Mouse (Mus musculus): Measurements from ENCODE around the gene Etnk1.

- TF ChIP-seq GATA1 (IDR thresholded peaks at IDR 0.05; ENCODE audit: low read length) (no peak), TAL1 (IDR thresholded peaks at IDR 0.05; ENCODE audit: low read length) (no peak)
Measured at GRCm38 (mm10) chr6:143163956-143164905, 2.8 kb upstream of the Etnk1 start.

All from erythroblast, embryonic 14.5 days (primary cell).